Mouse (Mus musculus): ENCODE data around the gene Rbfox3.

GRCm38 (mm10) chr11:118493458-118493857, 417.9 kb downstream of the Rbfox3 start:
- TF ChIP-seq POLR2A (IDR thresholded peaks at IDR 0.05; ENCODE audit: low read depth, low read length) (no peak), CTCF (IDR thresholded peaks at IDR 0.05; ENCODE audit: extremely low read depth, insufficient read length, insufficient replicate concordance, low read depth, low read length) (no peak)

Measured in small intestine, adult 2 months (tissue).